Mouse (Mus musculus): ENCODE results near the gene Zfp217.

DNA sequence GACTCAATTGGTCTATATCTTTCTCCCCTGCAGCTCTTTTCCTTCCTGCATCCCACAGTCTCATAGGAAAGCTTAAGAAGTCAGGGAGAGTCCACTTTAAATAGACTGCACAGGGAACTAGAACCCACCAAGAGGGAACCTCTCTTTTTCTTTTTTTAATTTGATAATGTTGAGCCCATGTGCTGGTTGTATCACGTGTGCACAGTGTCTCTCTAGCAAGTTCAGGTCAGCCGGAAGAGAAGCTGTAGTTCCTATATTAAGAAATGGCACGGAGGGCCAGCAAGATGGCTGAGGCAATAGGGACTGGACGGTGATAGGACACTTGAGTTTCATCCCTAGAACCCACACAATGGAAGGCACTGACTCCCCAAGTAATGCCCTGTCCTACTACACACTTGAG, 11.1 kb upstream of the Zfp217 start:
- no peak for TF ChIP-seq CTCF (IDR thresholded peaks at IDR 0.05; ENCODE audit: extremely low read depth, insufficient read depth, low read length)
- no peak for TF ChIP-seq POLR2A (IDR thresholded peaks at IDR 0.05; ENCODE audit: extremely low read depth, insufficient read depth, low read length)

Measured in cortical plate, adult 2 months (tissue).